Mouse (Mus musculus) neural tube, embryonic 13.5 days (tissue): ENCODE data around the gene Cadps2. TPM values are rescaled to one million over a fixed set of nuclear protein-coding genes. Genes with fewer than 3 reads are reported as not detected.

Source experiments
- ATAC-seq: fragments of 200-750 bp; cut with Nextera tagmentation; 2 replicates; pipeline ENCODE4 v1.8.0; 2017; ENCODE audit warnings: low read depth, mild to moderate bottlenecking, moderate TSS enrichment, moderate library complexity
- H3K27ac ChIP-seq: fragments of 300-500 bp; sonication (generic); replicated peaks from 2 replicates; pipeline ENCODE4 v1.5.1; 2015; ENCODE audit warnings: moderate library complexity, mild to moderate bottlenecking, inconsistent platforms
- H3K27me3 ChIP-seq: fragments of 300-500 bp; sonication (generic); 2 replicates; pipeline ENCODE4 v1.6.1; 2015; ENCODE audit warnings: mild to moderate bottlenecking, inconsistent platforms
- H3K36me3 ChIP-seq: fragments of 300-500 bp; sonication (generic); 2 replicates; pipeline ENCODE4 v1.6.1; 2015; ENCODE audit warnings: mild to moderate bottlenecking, inconsistent platforms
- H3K4me1 ChIP-seq: fragments of 300-500 bp; sonication (generic); replicated peaks from 2 replicates; pipeline ENCODE4 v1.6.1; 2015; ENCODE audit warnings: inconsistent platforms
- H3K4me2 ChIP-seq: fragments of 300-500 bp; sonication (generic); 2 replicates; pipeline ENCODE4 v1.6.1; 2015; ENCODE audit warnings: inconsistent platforms, mild to moderate bottlenecking, moderate library complexity
- H3K4me3 ChIP-seq: fragments of 300-500 bp; sonication (generic); 2 replicates; pipeline ENCODE4 v1.5.1; 2015; ENCODE audit warnings: mild to moderate bottlenecking, inconsistent platforms
- H3K9ac ChIP-seq: fragments of 300-500 bp; sonication (generic); 2 replicates; pipeline ENCODE4 v1.6.1; 2015; ENCODE audit warnings: moderate library complexity, mild to moderate bottlenecking, inconsistent platforms
- H3K9me3 ChIP-seq: fragments of 300-500 bp; sonication (generic); 2 replicates; pipeline ENCODE4 v1.6.1; 2016; ENCODE audit warnings: inconsistent platforms
- WGBS: fragments of 180-500 bp; shearing (Covaris S2); methylation state at CpG from one replicate; pipeline ENCODE4 v1.1.7; 2015; 5-methylcytosine and 5-hydroxymethylcytosine counted together
- polyA plus RNA-seq: library from polyadenylated mRNA; unstranded; fragments of >200 nt; fragmentation: Nextera tagmentation; extraction: Ambion mirVana; gene quantifications from 2 replicates; pipeline ENCODE4 v1.2.1, GENCODE M21; 2015

Cadps2 gene
- polyA plus RNA-seq, 1 experiment from 2014 or later: 4.2 TPM

DNA sequence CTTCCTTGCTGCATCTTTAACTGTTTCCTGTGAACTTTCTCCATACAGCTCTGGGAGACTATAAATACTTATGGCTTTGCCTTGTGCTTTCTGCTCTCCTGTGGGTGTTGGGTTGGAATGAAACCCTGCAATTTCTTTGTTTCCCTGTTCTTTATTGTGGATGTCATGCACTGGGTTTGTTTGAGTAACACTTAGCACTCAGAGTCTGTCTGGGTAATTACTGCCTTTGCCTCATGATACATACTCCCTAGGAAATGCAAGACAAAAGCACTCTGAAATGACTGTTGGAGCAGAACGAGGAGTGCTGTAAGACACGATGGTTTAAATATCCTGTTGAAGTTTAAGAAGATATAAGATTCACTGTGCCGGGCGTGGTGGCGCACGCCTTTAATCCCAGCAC is 533.2 kb downstream of the Cadps2 start:
- Histone ChIP-seq H3K9ac (no peak overlapping the region), H3K4me1 (no peaks in the 10 kb centered on the region), H3K27me3 (no peaks in the 10 kb centered on the region), H3K4me3 (no peak overlapping the region), H3K4me2 (no peak overlapping the region), H3K27ac (no peak overlapping the region), H3K9me3 (no peaks in the 10 kb centered on the region), H3K36me3 (no peaks in the 10 kb centered on the region)
- ATAC-seq: no peak
- WGBS: 76% methylated on average over 6 of the region's 6 CpGs

DNA sequence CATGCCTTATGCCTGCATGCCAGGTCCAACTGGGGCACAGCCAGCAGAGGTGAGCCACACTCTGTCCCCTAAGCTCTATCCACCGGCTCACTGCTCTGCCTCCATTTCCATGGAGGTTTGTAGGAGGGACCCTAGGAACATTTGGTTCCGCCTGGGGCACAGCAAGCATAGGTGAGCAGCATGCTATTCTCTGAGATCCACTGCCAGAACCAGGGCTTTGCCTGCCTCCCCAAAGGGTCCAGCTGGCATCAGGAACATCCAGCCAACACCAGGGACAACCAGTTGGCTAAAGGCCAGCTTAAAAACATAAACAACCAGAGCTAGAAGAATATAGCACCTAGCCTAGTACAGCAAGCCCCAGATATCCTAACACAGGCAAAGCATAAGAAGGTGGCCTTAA is 540.6 kb downstream of the Cadps2 start:
- Histone ChIP-seq H3K27ac (no peak overlapping the region), H3K36me3 (no peaks in the 10 kb centered on the region), H3K4me2 (no peak overlapping the region), H3K27me3 (no peaks in the 10 kb centered on the region), H3K4me1 (no peaks in the 10 kb centered on the region), H3K4me3 (no peak overlapping the region), H3K9ac (no peak overlapping the region), H3K9me3 (no peaks in the 10 kb centered on the region)
- no peak for ATAC-seq
- 93% methylated on average over 2 of the region's 2 CpGs for WGBS

GRCm38 (mm10) chr6:23294685-23295084 is 544.5 kb downstream of the Cadps2 start:
- ATAC-seq: peak; percentile 47; the same call in 1 of the 2 replicates
- 83% methylated on average over 4 of the region's 4 CpGs for WGBS

DNA sequence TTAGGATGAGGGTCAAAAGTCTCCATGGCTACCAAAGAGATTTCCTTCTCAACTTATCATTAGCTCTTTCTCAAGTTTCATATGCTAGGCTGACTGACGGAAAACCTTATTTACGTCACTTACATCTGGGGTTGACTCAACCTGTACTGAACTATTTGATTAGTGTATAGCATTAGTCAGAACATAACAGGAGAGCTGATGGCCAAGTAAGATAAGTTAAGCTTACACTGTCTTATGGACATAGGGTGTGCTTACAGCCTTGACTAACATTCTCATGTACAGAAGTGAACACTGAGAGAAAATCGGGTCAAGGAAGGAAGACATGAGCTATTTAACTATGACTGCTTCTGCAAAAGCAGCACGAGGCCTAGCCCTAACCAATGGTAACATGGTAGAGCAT is 550.5 kb downstream of the Cadps2 start:
- no peak overlapping the region for H3K9ac ChIP-seq
- H3K4me2 ChIP-seq: no peak overlapping the region
- ATAC-seq: no peak
- peaks cover 33% of the 10 kb centered on the region for H3K27me3 ChIP-seq
- H3K4me3 ChIP-seq: no peak overlapping the region
- no peak overlapping the region for H3K27ac ChIP-seq
- no peaks in the 10 kb centered on the region for H3K36me3 ChIP-seq
- no peaks in the 10 kb centered on the region for H3K4me1 ChIP-seq
- 94% methylated on average over 4 of the region's 4 CpGs for WGBS
- H3K9me3 ChIP-seq: no peaks in the 10 kb centered on the region

More at GRCm38 (mm10) chr6:23294685-23295084, 544.5 kb downstream of the Cadps2 start:
- Histone ChIP-seq H3K27me3 (peaks cover 9% of the 10 kb centered on the region; the same call in 1 of the 2 replicates), H3K4me1 (no peaks in the 10 kb centered on the region), H3K36me3 (no peaks in the 10 kb centered on the region), H3K4me3 (no peak overlapping the region), H3K9me3 (no peaks in the 10 kb centered on the region), H3K4me2 (no peak overlapping the region), H3K27ac (no peak overlapping the region), H3K9ac (no peak overlapping the region)

GRCm38 (mm10) chr6:23281514-23281820 is 557.8 kb downstream of the Cadps2 start:
- Histone ChIP-seq H3K4me1 (peaks cover 19% of the 10 kb centered on the region), H3K27me3 (peaks cover 70% of the 10 kb centered on the region)
- ATAC-seq: peak; percentile 61

DNA sequence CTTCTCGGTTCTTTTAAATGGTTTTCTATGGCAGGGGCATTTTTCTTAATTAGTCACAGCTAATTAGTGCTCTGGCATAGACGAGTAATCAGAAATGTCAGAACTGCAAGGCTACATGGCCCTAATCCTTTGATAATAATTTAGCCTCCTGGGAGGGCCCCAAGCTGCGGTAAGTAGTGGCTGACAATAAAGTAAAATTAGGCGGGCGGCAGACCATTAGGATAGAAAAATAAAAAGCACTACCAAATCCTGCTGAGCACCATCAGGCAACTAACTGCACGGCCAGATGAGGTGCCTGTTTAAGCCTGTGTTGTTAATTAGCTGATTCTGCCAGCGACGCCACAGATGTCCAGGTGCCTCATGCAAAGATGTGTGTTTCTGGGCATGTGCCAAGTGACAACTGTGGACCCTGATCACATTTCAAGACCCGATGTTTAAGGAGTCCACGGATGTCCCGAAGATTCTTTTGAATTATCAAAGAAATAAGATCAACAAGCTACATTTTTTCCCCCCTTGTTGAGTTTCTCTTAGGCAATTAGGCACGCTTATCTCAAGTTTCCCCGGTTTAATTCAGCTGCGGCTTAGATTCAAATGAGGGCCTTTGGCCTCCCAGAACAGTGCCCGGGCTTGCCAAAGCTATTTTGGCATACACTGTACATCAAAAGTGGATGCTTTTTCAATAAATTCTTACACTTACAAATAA is 558.3 kb downstream of the Cadps2 start:
- Histone ChIP-seq H3K27me3 (peaks cover 70% of the 10 kb centered on the region), H3K4me3 (no peak overlapping the region), H3K4me1 (peaks cover 19% of the 10 kb centered on the region), H3K4me2 (no peak overlapping the region), H3K9ac (no peak overlapping the region), H3K36me3 (no peaks in the 10 kb centered on the region), H3K9me3 (no peaks in the 10 kb centered on the region), H3K27ac (no peak overlapping the region)
- WGBS: 15% methylated on average over 15 of the region's 15 CpGs
- peak; percentile 90 for ATAC-seq

More at GRCm38 (mm10) chr6:23281514-23281820, 557.8 kb downstream of the Cadps2 start:
- Histone ChIP-seq H3K9me3 (no peaks in the 10 kb centered on the region), H3K9ac (no peak overlapping the region), H3K36me3 (no peaks in the 10 kb centered on the region), H3K27ac (no peak overlapping the region), H3K4me2 (no peak overlapping the region), H3K4me3 (no peak overlapping the region)
- WGBS: 45% methylated on average over 9 of the region's 9 CpGs

GRCm38 (mm10) chr6:23273483-23273882 is 565.7 kb downstream of the Cadps2 start:
- peaks cover 71% of the 10 kb centered on the region for H3K27me3 ChIP-seq
- H3K27ac ChIP-seq: no peak overlapping the region
- peaks cover 13% of the 10 kb centered on the region for H3K4me1 ChIP-seq
- 28% methylated on average over 4 of the region's 4 CpGs for WGBS
- H3K36me3 ChIP-seq: no peaks in the 10 kb centered on the region
- H3K9ac ChIP-seq: no peak overlapping the region
- ATAC-seq: no peak; the same call in 1 of the 2 replicates
- no peak overlapping the region for H3K4me3 ChIP-seq
- no peaks in the 10 kb centered on the region for H3K9me3 ChIP-seq
- H3K4me2 ChIP-seq: 0 out of 2 replicates have a peak overlapping the region, but pooled peaks have one; percentile 35

- Histone ChIP-seq H3K4me3 (no peak overlapping the region), H3K9ac (no peak overlapping the region), H3K4me2 (peak overlapping the region; percentile 35), H3K4me1 (peaks cover 13% of the 10 kb centered on the region), H3K9me3 (no peaks in the 10 kb centered on the region), H3K36me3 (no peaks in the 10 kb centered on the region), H3K27ac (no peak overlapping the region), H3K27me3 (peaks cover 72% of the 10 kb centered on the region)
- WGBS: 2% methylated on average over 11 of the region's 11 CpGs
- ATAC-seq: peak; percentile 87
Observed at GRCm38 (mm10) chr6:23272979-23273378, 566.2 kb downstream of the Cadps2 start.

DNA sequence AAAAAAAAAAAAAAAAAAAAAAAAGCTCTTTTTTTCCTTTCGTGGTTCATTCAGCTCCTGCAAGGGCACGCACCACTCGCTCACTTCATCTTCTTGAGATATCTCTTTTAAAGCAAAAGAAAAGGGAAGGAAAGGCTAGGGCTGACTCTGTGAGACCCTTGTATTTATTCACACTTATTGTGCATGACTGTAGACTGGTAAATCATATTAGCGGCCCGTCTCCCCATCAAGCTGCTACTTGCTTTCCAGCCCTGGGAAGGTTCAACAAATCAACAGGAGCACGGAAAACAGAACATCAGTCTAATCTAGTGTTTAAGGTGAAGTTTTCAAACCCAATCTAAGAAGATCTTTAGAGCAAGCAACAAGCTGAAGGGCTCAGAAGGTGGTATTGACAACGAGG is 566.7 kb downstream of the Cadps2 start:
- no peak; the same call in 1 of the 2 replicates for ATAC-seq
- 2% methylated on average over 7 of the region's 7 CpGs for WGBS
- Histone ChIP-seq H3K27ac (no peak overlapping the region), H3K27me3 (peaks cover 74% of the 10 kb centered on the region), H3K36me3 (no peaks in the 10 kb centered on the region), H3K4me2 (peak overlapping the region; percentile 35), H3K9ac (no peak overlapping the region), H3K4me3 (no peak overlapping the region), H3K9me3 (no peaks in the 10 kb centered on the region), H3K4me1 (peaks cover 13% of the 10 kb centered on the region)

DNA sequence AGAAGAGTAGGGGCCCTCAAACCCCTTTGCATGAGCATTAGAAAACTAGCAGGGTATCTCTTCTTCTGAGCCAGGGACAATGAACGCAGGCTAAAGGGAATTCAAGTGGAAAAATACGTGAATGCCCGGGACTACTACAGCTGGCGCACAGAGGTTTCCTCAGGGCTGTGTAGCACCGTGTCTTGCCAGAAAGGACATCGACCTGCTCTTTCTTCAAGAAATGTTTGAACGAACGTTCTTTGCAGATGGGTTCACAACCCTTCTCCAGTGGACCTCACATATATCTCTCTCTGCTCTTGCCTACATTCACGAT is 578.5 kb downstream of the Cadps2 start:
- Histone ChIP-seq H3K27ac (no peak overlapping the region), H3K4me2 (peak overlapping the region; percentile 36), H3K27me3 (peaks cover 89% of the 10 kb centered on the region), H3K4me3 (no peak overlapping the region), H3K36me3 (no peaks in the 10 kb centered on the region), H3K9ac (no peak overlapping the region), H3K9me3 (no peaks in the 10 kb centered on the region), H3K4me1 (peaks cover 12% of the 10 kb centered on the region)
- no peak for ATAC-seq
- 3% methylated on average over 9 of the region's 9 CpGs for WGBS

DNA sequence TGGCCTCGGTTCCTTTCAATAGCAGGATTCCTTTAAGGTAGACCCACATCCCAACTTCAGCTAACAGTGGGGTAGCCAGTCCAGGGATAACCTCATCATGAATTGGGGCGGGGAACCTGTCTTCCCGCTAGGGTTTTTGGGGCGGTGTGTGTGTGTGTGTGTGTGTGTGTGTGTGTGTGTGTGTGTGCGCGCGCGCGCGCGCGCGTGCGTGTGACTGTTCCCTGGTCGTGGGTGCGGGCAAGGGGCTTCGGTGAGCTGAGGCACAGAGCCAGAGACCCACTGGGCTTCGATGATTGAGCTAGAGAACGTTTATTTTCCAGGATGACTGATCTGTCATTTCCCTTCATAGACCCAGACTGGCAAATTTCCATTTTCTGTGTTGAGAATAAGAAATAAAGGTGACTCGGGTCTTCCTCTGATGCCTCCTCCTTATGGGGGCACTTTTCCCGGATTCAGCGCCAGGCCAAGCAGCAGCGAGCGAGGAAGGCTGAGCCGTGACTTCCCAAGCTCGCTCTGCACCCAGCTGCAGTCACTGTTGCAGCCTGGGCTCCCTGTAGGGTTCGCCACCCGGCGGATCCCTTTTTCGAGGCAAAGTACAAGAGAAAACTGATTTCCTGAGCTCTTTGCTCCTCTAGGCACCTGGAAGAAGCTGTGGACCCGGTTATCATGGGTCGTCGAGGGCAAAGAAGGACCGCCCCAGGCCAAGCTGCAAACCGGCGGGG is 579.0 kb downstream of the Cadps2 start:
- peak; percentile 65 for ATAC-seq
- Histone ChIP-seq H3K4me2 (peak overlapping the region; percentile 36), H3K4me1 (peaks cover 12% of the 10 kb centered on the region), H3K9me3 (no peaks in the 10 kb centered on the region), H3K4me3 (peak overlapping the region; percentile 8; the same call in 1 of the 2 replicates), H3K9ac (no peak overlapping the region), H3K27me3 (peaks cover 92% of the 10 kb centered on the region), H3K27ac (no peak overlapping the region), H3K36me3 (no peaks in the 10 kb centered on the region)
- 2% methylated on average over 36 of the region's 36 CpGs for WGBS

DNA sequence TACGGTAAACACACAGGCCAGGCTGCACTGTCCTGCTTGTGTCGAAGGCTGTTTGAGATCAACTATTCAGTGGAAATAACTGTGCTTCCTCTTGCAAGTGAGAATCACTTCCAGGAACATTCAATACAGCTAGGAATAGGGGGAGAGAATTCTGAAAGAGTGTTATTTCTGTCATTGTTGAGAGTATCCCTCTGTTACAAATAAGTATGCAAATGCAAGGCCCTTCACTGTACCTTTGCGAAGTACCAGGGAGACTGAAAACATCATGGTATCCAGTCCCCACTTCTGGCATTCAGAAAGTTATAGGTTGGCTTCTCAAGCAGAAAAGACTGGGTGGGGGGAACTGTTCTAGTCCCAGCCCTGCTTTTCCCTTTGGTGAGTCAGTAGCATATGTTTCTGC is 581.2 kb downstream of the Cadps2 start:
- 15% methylated on average over 3 of the region's 3 CpGs for WGBS
- Histone ChIP-seq H3K27ac (no peak overlapping the region), H3K4me1 (peaks cover 20% of the 10 kb centered on the region), H3K4me2 (no peak overlapping the region), H3K27me3 (peaks cover 96% of the 10 kb centered on the region), H3K36me3 (no peaks in the 10 kb centered on the region), H3K9me3 (no peaks in the 10 kb centered on the region), H3K4me3 (no peak overlapping the region), H3K9ac (no peak overlapping the region)
- no peak for ATAC-seq
